Mouse (Mus musculus) fibroblast of lung, adult 2 months (primary cell): ENCODE measurements around the gene Slc30a6.
"Not testable (repeated sequence)": the region's sequence is repeated elsewhere in the genome, so short reads cannot be mapped to it uniquely, and the experiment has no call there.

Experiments used
- DNase-seq: peaks from one replicate; pipeline ENCODE4 v3.0.0-alpha.2; 2011; ENCODE audit warnings: low read depth

Gene Slc30a6

GRCm38 (mm10) chr17:74449776-74450175 is 54.4 kb downstream of the Slc30a6 start:
- DNase-seq, result no peak

- no peak for DNase-seq
Measured at GRCm38 (mm10) chr17:74453928-74454327, 58.5 kb downstream of the Slc30a6 start.

- no peak for DNase-seq
Measured at GRCm38 (mm10) chr17:74454660-74455059, 59.3 kb downstream of the Slc30a6 start.

- no peak for DNase-seq
Measured at GRCm38 (mm10) chr17:74455426-74455825, 60.0 kb downstream of the Slc30a6 start.

- DNase-seq, result no peak
Measured at GRCm38 (mm10) chr17:74456825-74457224, 61.4 kb downstream of the Slc30a6 start.

- no peak for DNase-seq
Measured at GRCm38 (mm10) chr17:74457972-74458677, 62.7 kb downstream of the Slc30a6 start.

- no peak for DNase-seq
Measured at GRCm38 (mm10) chr17:74458711-74459408, 63.5 kb downstream of the Slc30a6 start, which contains the start of gene Nlrc4. Nlrc4 (minus strand) TSS chr17:74459142.

GRCm38 (mm10) chr17:74463510-74463909 is 68.1 kb downstream of the Slc30a6 start:
- DNase-seq, result no peak

GRCm38 (mm10) chr17:74467981-74468380 is 72.6 kb downstream of the Slc30a6 start:
- DNase-seq, result not testable (repeated sequence)

GRCm38 (mm10) chr17:74470133-74470532 is 74.7 kb downstream of the Slc30a6 start:
- DNase-seq, result not testable (repeated sequence)
